Mouse (Mus musculus): ENCODE data around the gene Gm17660.

Gene Gm17660

DNA sequence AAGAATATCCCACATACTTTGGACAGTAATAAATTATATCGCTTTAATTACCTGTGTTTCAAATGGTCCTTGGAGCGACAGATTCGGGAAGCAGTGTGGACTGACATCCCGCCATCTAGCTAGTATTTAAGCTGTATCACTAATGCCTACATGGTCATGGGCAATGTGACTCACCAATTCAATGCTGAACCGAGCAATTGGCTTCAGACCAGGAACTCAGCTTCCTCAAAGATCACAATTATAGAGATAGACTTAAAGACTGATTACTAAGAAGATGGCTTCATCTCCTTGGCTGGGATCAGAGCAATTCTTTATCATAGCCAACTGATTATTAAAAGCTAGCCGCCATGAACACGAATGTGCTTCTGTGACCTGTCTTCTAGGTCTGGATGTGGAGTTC lies at the start of gene Gm17660:
TSS of gene Gm17660 (minus strand) at position 101 of the 400 bp plus-strand sequence.
- no peak for TF ChIP-seq GATA4 (IDR thresholded peaks at IDR 0.05; ENCODE audit: insufficient replicate concordance, low read length)

DNA sequence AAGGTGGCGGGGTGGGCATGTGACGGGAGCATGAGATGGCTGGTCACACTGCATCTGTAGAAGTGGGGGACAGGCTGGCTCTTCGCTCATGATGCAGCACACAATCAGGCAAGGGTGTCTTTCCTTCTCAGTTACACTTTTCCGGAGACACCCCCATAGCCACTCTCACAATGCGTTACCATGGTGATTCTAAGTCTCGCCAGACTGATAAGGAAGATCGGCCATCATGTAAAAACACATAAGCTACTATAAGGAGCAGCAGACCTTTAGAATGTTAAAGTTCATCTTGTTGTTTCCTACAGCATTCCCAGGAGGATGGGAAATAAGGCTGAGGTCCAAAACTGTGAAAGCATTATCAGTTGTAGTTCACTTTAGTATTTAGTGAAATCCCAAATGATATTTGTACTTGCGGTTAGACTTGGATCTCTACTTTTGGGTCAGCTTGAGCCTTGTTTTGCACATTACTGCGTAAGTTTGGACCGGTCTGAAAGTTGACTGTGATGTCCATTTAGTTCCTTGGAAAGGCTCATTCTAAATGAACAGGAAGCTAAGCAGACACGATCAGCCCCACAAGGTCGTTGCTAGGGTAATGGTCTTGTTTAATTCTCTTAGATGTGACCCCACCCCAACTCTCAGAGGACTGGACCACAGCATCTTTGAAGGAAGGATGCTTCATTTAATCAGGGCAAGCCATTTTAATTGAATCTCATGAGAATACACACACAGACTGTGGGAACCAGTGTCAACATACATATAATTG lies 49.3 kb upstream of the Gm17660 start:
- TF ChIP-seq GATA4 (IDR thresholded peaks at IDR 0.05; ENCODE audit: insufficient replicate concordance, low read length), result no peak

DNA sequence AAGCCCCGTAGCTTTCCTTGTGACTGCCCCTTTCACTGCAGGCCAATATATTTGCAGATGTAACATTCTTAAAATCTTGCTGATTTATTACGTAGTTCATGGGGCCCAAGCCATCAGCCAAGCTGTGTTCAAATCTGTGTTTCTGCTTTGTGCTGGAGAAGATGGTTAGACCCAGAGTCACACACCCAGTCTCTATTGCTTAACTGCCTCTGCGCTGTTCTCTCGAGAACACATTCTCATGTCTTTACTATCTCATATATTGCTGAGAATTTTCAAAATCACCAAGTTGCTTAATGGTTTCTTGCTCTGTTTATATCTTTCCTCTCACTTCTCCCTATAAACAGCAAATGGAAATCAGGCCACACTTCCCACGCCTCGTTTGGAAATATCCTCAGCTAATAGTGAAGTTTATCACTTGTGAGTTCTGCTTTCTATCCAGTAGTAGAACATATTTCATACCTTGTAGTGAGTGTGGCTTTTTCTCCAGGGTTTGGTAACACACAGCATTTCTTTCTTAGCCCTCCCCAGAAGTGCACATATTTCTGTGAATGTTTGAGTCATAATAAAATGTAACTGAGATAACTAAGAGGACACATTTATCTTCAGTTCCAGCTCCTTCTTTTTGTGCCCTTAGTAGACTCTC lies 46.7 kb upstream of the Gm17660 start:
- TF ChIP-seq GATA4 (IDR thresholded peaks at IDR 0.05; ENCODE audit: insufficient replicate concordance, low read length), result no peak

DNA sequence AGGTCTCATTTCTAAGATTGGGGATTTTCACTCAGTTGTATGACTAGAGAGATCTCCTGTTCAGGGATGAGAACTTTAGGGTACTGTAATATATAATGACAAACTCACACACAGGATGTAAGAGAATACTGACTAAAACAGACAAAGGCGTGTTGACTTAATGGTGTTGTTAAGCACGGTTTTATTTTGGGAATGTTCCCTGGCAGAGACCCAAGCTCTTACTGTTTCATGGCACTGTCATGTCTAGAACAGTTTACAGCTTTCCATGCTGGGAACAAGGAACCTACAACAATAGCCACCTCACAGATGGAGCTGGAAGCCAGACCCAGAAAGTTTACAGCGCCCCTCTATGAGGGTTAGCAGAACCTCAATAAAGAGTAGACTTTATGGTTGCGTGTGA lies 38.5 kb upstream of the Gm17660 start:
- no peak for TF ChIP-seq GATA4 (IDR thresholded peaks at IDR 0.05; ENCODE audit: insufficient replicate concordance, low read length)

DNA sequence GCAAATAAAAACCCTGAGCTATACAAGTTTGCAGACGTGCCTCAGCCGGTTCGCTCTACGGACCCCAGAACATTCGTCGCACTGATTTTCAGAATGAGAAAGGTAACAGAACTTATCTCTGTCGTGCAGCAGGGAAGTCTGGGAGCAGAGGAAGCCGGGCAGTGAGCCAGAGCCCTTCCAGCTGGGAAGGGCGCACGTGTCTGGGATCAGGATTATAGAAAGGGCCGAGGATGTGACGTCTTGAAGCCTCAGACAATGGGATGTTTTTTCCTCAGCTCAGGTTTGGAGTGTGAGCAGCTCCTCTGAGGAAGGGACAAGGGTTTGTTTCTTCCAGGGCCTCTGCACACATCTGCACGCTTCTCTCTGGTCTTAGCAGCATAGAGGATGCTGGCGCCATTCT lies 37.7 kb upstream of the Gm17660 start:
- peak; percentile 77; the same call in 1 of the 2 replicates for TF ChIP-seq GATA4 (IDR thresholded peaks at IDR 0.05; ENCODE audit: insufficient replicate concordance, low read length)

DNA sequence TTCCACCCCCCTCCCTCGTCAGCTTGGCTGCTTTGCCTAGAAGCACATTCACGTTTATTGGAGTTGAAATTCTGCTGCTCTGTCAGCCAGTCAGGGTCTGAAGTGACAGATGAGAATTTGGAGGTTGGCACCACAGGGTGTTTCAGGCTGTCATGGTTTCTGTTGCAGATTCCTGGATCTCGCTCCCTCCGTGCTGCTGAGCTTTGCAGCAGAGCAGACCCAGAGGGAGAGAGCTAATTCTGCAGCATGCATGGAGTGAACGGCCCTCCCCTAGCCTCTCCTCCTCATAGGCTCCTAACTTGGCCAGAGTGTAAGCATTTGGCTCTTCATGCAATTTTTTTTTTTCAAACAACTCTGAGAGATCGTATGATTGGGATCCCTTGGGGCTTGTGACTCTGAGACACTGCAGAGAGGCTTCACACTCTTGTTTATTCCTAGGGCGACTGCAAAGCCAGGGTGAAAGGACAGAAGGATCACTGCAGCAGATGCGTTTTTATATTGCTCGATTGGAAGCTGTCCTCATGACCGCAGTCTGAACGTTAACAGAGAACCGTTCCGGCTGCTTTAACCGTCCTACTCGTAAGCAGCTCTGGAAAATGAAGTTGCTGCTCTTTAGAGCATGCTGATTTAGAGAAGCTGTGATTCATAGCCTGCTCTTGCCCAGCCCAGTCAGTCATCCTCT lies 36.2 kb upstream of the Gm17660 start, which contains the start of gene Sparcl1:
TSS of gene Sparcl1 (minus strand) at position 243 of the 682 bp plus-strand sequence.
- no peak for TF ChIP-seq GATA4 (IDR thresholded peaks at IDR 0.05; ENCODE audit: insufficient replicate concordance, low read length)

DNA sequence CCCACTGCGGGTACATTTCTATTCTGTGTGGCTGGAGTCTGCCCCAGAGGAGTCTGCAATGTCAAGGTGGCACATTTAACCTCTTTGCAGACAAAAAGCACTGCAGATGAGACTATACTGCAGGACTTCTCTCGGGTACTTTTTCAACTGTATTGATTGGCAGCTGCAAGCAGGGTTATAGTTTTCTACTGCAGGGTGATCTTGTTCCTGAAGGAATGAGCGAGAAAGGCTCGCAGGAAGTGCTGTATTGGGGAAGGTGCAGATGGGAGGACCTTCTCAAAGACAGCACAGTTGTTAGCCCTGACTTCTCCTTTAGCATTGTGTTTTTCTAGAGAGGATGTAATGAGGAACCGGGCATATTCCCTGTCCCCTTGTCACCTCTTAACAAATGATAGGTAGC lies 35.1 kb upstream of the Gm17660 start:
- TF ChIP-seq GATA4 (IDR thresholded peaks at IDR 0.05; ENCODE audit: insufficient replicate concordance, low read length), result no peak

DNA sequence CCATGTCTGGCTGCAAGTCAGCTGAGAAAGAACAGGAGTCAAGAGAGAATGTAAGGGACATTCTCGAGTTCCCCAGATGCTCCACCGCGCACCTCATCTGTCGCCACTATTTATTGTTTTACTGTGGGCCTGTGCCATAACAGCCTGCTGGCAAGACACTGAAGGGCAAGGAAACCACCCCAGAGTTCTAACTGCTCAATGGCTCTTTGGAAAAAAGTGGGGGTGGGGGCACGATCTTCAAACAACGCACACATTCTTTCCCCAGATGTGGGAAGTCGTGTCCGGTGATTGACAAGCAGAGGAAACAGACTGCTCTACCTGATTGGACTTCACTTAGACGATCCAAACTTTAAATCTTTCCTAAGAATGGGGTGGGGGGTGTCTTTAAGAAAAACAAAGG lies 34.6 kb upstream of the Gm17660 start:
- TF ChIP-seq GATA4 (IDR thresholded peaks at IDR 0.05; ENCODE audit: insufficient replicate concordance, low read length), result no peak

DNA sequence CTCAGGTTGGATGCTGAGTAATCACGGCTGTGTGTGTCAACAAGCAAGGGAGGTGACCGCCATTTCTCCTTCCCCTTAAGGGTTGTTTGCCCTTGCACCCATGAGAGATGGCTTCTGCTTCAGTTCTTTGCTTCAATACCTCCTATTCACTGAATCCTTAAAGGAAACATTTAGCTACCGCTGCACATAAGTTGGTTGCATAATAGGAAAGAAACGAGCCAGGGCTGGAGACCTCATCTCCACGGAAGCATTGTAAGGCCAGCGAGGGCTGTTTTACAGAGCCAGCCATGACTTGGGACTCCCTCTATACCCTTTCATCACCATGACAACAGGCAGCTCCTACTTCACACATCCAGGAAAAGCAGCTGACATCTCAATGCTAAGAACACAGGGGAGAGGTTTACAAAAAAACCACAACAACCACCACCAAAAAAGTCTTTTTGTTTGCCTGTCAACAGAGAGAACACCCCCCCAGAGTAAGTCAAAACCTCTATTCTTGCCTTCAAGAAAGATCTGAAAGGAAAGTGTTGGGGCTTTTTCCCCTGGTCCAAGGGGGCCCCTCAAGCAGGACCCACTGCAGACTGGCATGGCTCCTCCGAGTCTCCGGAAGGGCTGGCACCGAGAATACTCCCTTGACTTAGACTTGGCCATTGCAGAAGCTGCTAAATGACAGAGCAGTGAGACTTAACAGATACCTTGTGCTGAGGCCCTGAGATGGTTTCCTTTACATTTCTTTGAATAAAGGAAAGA lies 32.9 kb upstream of the Gm17660 start:
- TF ChIP-seq GATA4 (IDR thresholded peaks at IDR 0.05; ENCODE audit: insufficient replicate concordance, low read length), result no peak

DNA sequence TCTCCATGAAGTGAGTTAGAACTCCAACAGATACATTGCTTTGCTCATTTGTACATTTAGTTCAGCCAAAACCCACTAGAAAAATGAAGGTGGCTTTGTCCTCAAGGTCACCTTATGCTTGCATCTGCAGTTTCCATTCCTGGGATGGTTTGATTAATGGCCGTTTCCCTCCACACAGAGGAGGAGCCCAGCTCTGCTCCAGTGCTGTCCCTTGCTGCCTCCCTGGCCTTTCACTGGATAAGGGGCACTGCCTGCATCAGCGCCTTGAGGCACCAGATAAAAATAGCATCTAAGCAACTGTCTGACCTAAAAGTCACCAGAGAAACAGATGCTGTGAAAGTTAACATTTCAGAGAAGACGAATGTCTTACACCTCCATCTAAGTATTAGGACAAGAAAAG lies 32.1 kb upstream of the Gm17660 start:
- no peak for TF ChIP-seq GATA4 (IDR thresholded peaks at IDR 0.05; ENCODE audit: insufficient replicate concordance, low read length)

DNA sequence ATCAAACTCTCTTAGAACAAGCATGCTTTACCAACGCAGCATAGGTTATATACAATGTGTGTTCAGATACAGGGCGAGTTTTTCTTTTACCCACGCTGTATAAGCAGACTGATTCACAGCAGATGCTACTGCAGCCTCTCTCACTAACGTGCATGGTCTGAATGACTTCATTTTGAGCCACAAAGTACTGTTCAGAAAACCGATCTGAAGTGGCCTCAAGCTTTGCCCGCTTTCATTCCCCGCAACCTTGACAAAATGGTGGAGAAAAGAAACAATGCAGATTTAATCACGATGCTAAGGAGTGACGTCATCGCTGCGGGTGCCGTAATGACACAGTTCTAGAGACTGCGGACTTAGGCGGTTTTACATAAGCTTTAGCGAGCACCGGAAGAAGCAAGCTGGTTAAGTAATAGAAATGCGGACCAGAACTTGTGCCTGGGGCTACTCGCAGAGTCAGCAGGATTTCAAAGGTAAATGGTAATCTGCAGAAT lies 31.5 kb upstream of the Gm17660 start:
- no peak for TF ChIP-seq GATA4 (IDR thresholded peaks at IDR 0.05; ENCODE audit: insufficient replicate concordance, low read length)

DNA sequence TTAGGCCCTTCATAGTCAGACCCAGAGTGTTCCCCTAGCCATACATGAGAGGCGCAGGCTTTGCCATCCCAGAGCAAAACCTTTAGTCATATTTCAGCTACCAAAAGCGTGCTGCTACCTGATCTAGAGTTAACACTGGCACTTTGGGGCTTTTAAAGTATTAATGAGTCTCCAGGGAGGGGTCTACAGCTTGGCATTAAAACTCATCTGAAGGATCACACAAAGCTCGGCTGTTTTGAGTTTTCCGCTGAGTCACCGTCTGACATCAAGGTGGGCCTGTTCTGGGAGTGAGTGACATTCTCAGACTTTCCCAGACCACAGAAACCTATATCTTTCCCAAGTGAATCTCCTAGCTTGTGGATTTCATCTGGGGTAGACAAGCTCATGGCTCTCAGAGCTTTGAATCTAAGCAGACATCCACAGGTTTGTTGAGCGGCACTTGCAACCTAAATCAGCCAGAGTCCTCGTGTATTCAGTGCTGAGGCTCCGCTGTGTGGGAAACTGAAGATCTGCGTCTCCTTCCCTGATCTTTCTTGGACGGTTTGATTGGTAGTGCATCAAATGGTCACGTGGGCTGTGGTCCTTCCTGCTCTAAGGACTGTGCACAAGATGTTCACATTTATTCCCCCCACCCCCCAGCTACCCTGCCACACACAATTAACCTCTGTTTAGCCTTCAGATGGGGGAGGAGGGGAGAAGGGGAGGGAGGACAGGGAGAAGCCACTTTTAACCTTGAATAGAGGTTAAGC lies 30.9 kb upstream of the Gm17660 start:
- no peak for TF ChIP-seq GATA4 (IDR thresholded peaks at IDR 0.05; ENCODE audit: insufficient replicate concordance, low read length)

DNA sequence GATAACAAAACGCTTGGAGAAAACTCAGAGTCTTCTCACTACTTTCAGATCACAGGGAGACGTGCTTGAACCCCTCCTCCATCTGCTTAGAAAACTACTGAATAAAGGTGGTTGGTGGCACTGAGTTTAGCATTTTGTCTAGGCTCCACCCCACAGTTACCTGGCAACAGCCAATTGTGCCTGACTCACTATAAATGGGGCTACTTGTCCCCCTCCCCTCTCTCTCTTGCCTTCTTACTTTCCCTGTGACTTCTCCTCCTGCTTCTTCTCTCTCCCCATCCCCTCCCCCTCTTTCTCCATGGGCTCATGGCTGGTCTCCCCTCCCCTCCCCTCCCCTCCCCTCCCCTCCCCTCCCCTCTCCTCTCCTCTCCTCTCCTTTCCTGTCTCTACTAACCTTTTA lies 26.7 kb upstream of the Gm17660 start:
- TF ChIP-seq GATA4 (IDR thresholded peaks at IDR 0.05; ENCODE audit: insufficient replicate concordance, low read length), result no peak

DNA sequence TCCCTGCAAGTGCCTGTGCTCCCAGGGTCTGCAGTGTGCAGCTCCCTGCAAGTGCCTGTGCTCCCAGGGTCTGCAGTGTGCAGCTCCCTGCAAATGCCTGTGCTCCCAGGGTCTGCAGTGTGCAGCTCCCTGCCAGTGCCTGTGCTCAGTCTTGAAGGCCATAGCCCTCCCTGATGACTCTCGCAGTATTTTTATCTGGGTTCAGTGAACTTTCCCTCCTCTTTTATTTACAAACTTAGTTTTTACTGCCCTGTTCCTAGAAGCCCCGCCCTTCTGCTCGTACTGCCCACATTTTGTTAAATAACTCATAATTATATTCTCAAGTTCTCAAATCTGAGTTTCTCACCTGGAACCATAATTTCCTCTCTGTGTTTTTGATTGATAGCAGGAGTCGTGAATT lies 25.8 kb upstream of the Gm17660 start:
- TF ChIP-seq GATA4 (IDR thresholded peaks at IDR 0.05; ENCODE audit: insufficient replicate concordance, low read length), result no peak
